Mouse (Mus musculus): ENCODE measurements around the gene Gsto2. TPM values are rescaled to one million over a fixed set of nuclear protein-coding genes. Genes with fewer than 3 reads are reported as not detected.

Gene Gsto2
- polyA plus RNA-seq, 1 experiment from 2014 or later, result 0.76 TPM

DNA sequence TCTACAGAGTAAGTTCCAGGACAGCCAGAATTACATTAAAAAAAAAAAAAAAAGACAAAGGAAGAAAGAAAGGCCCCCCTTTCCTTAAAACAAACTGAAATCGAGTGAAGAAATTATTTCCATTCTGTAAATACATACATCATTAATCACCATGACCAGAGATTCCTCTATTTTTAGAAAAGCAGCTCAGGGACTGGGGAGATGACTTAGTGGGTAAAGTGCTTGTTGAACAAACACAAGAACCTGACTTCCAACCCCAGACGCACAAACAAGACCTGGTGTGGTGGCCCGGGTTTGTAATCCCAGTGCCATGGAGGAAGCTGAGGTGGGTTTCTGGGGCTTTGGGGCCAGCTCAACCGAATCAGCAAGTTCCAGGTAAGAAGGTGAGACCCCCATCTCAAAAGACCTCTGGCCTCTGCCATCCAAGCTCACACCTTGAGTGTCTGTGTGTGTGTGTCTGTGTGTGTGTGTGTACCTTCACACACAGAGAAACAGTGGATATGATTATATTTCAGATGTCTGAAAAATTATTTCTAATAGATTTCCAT is 2.4 kb downstream of the Gsto2 start:
- WGBS, result 71% methylated on average over 4 of the region's 4 CpGs
- H3K36me3 ChIP-seq (replicated peaks), result peaks cover 14% of the 10 kb centered on the region; the same call in 1 of the 2 replicates
- H3K4me1 ChIP-seq, result peaks cover 14% of the 10 kb centered on the region
- no peak for DNase-seq (ENCODE audit: extremely low spot score, low spot score)
- no peaks in the 10 kb centered on the region for H3K9me3 ChIP-seq
- H3K27me3 ChIP-seq (ENCODE audit: poor library complexity, severe bottlenecking), result no peaks in the 10 kb centered on the region
- no peak overlapping the region for H3K27ac ChIP-seq
- no peak overlapping the region for H3K4me3 ChIP-seq

GRCm38 (mm10) chr19:47868951-47869350 is 3.6 kb downstream of the Gsto2 start:
- no peak overlapping the region for H3K4me3 ChIP-seq
- H3K9me3 ChIP-seq, result no peaks in the 10 kb centered on the region
- WGBS, result 73% methylated on average over 4 of the region's 4 CpGs
- no peaks in the 10 kb centered on the region for H3K27me3 ChIP-seq (ENCODE audit: poor library complexity, severe bottlenecking)
- peaks cover 7% of the 10 kb centered on the region; the same call in 1 of the 2 replicates for H3K36me3 ChIP-seq (replicated peaks)
- H3K27ac ChIP-seq, result no peak overlapping the region
- peaks cover 14% of the 10 kb centered on the region for H3K4me1 ChIP-seq
- no peak for DNase-seq (ENCODE audit: extremely low spot score, low spot score)

DNA sequence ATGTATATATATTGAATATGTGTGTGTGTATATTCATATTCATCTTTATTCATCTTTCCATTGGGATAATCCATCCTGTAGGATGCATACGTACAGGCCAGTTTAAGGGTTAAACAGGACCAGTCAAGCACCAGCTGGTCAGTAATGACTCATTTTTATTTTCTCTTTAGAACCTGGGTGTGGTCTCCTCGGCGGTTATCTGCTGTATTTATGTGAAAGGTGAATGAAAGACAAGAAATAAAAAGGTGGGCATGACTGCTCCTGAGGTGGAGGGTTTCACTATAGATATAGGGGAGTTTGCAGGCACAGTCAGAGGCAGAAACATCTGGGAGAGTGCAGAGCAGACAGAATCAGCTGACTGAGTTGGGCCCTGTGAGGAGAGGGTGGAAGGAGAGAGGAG is 4.2 kb downstream of the Gsto2 start:
- H3K36me3 ChIP-seq (replicated peaks), result peaks cover 2% of the 10 kb centered on the region; the same call in 1 of the 2 replicates
- H3K27ac ChIP-seq, result no peak overlapping the region
- H3K4me1 ChIP-seq, result peaks cover 13% of the 10 kb centered on the region
- no peaks in the 10 kb centered on the region for H3K27me3 ChIP-seq (ENCODE audit: poor library complexity, severe bottlenecking)
- WGBS, result 84% methylated on average over 3 of the region's 3 CpGs
- H3K4me3 ChIP-seq, result no peak overlapping the region
- no peaks in the 10 kb centered on the region for H3K9me3 ChIP-seq
- no peak for DNase-seq (ENCODE audit: extremely low spot score, low spot score)

DNA sequence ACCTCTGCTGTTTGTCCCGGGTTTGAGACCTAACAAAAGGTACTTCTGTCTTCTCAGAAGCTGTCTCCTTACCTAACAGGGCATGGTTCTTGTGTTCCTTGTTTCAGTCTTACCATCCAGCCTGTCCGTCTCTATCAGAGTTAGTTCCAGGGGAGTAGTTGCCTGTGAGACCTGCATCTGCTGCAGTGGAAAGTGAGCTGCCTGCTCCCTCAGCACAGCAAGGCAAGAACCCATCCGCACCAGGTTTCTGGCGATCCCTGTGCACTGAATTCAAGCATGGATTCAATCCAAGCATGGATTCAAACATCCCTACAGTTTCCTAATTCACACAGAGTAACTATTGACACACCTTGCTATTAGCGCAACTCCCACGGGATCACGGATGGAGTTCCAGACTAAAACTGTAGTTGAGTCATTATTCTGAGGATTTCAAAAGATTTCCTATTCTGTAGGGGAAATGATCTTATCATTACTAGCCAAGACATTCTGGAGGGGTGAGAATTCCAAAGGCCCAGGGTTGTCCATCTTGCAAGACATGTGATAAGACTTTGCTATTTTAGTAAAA is 4.8 kb downstream of the Gsto2 start:
- no peaks in the 10 kb centered on the region for H3K36me3 ChIP-seq (replicated peaks)
- WGBS, result 78% methylated on average over 7 of the region's 7 CpGs
- no peak overlapping the region for H3K27ac ChIP-seq
- H3K4me1 ChIP-seq, result peaks cover 6% of the 10 kb centered on the region
- no peaks in the 10 kb centered on the region for H3K27me3 ChIP-seq (ENCODE audit: poor library complexity, severe bottlenecking)
- DNase-seq (ENCODE audit: extremely low spot score, low spot score), result no peak
- H3K9me3 ChIP-seq, result no peaks in the 10 kb centered on the region
- no peak overlapping the region for H3K4me3 ChIP-seq

GRCm38 (mm10) chr19:47871515-47871914 is 6.2 kb downstream of the Gsto2 start:
- Histone ChIP-seq H3K4me1 (no peaks in the 10 kb centered on the region), H3K36me3 (replicated peaks) (no peaks in the 10 kb centered on the region), H3K4me3 (no peak overlapping the region), H3K27me3 (ENCODE audit: poor library complexity, severe bottlenecking) (no peaks in the 10 kb centered on the region), H3K27ac (no peak overlapping the region), H3K9me3 (no peaks in the 10 kb centered on the region)
- DNase-seq (ENCODE audit: extremely low spot score, low spot score), result no peak
- 25% methylated on average over 10 of the region's 10 CpGs for WGBS

DNA sequence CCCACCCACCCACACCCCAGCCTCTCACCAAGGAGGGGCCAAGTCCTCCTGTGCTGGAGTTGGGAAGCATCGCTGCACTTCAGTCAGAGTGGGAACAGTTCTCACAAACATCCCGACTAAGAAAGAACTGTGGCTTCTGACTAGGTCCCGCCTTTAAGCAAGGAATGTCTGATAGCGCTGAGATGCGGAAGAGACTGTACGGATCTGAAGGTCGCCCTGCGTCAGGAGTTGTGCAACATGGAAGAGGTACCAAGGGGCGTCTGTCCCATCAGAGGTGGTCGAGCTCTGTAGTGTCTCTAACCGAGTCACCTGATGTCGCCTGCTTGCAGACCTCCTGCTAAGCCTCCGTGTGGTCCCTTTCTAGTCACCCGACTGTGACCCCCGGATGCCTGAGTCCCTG is 10.9 kb downstream of the Gsto2 start:
- peaks cover 13% of the 10 kb centered on the region for H3K4me1 ChIP-seq
- H3K36me3 ChIP-seq (replicated peaks), result no peaks in the 10 kb centered on the region
- DNase-seq (ENCODE audit: extremely low spot score, low spot score), result no peak
- WGBS, result 83% methylated on average over 15 of the region's 15 CpGs
- no peak overlapping the region for H3K27ac ChIP-seq
- H3K4me3 ChIP-seq, result no peak overlapping the region
- H3K9me3 ChIP-seq, result no peaks in the 10 kb centered on the region
- no peaks in the 10 kb centered on the region for H3K27me3 ChIP-seq (ENCODE audit: poor library complexity, severe bottlenecking)

DNA sequence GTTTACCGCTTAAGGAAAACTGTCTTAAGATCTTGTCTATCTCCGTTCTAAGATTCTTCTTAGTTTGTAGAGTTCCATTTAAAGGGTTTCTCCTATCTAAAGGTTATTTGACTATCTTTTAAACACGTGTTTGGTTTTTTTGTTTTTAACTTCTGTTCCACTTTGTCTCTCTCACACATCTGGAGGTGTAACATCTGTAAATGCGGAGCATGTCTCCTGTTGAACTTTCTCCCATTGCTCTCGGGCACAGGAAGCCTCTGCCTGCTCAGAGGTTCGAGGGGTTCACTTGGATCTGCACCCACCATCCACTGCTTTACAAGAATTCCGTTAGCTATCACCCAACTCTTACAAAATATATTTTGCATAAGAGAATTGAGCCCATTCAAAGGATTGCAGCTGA is 16.2 kb downstream of the Gsto2 start:
- H3K27ac ChIP-seq, result no peak overlapping the region
- 88% methylated on average over 7 of the region's 7 CpGs for WGBS
- no peaks in the 10 kb centered on the region for H3K27me3 ChIP-seq (ENCODE audit: poor library complexity, severe bottlenecking)
- peaks cover 23% of the 10 kb centered on the region for H3K4me1 ChIP-seq
- no peak overlapping the region for H3K4me3 ChIP-seq
- no peaks in the 10 kb centered on the region for H3K9me3 ChIP-seq
- DNase-seq (ENCODE audit: extremely low spot score, low spot score), result no peak
- no peaks in the 10 kb centered on the region for H3K36me3 ChIP-seq (replicated peaks)

DNA sequence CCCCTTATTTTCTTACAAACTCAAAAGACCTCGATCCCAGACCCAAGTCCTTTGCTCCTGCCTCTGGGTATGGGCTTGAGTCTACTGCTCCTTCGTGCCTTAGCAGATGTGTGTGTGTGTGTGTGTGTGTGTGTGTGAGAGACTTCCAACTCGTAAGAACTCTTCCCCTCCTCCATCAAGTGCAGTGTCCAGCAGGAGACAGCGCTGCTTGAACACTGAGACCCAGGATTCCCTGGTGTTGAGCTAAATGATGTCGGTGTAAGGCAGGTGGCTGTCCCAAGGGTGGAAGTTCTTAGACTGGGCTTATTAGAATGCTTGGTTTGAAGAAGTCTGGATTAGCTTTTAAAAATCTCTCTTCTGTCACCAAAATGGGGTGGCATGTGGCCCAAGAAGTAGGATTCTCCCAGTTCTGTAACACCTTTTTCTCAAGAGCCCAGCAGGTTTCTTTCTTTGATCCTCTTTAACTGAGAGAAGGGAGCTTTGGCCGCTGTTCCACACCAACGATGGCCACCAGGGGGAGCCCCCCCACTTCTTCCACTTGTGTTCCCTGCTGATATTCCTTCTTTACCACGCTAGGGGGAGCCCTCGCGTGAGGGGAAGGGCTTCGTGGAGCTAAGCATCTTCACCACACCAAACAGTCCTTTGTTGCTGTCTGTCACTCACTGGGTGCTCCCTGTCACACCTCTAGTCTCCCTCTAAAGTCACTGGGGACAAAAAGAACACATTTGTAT is 17.0 kb downstream of the Gsto2 start:
- H3K27me3 ChIP-seq (ENCODE audit: poor library complexity, severe bottlenecking), result no peaks in the 10 kb centered on the region
- H3K4me1 ChIP-seq, result peaks cover 23% of the 10 kb centered on the region
- no peaks in the 10 kb centered on the region for H3K36me3 ChIP-seq (replicated peaks)
- H3K9me3 ChIP-seq, result no peaks in the 10 kb centered on the region
- H3K27ac ChIP-seq, result peak overlapping the region; percentile 56
- WGBS, result 29% methylated on average over 11 of the region's 11 CpGs
- peak; percentile 88 for DNase-seq (ENCODE audit: extremely low spot score, low spot score)
- no peak overlapping the region for H3K4me3 ChIP-seq

DNA sequence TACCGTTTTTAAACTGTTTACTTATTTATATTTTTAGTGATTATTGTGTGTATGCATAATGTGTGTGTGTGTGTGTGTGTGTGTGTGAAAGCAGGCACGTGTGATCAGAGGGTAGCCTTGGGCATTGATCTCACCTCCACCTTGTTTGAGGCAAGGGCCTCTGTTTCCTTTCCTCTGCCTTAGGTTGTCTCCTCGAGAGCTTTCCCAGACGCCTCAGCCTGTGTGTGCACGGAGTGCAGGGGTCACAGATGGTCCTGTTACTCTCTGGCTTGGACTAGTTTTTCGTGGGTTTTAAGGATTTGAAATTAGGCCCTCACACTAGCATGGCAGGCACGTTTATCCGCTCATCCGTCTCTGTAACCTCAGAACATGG is 17.5 kb downstream of the Gsto2 start:
- H3K4me1 ChIP-seq, result peaks cover 22% of the 10 kb centered on the region
- H3K4me3 ChIP-seq, result no peak overlapping the region
- 63% methylated on average over 9 of the region's 9 CpGs for WGBS
- H3K36me3 ChIP-seq (replicated peaks), result no peaks in the 10 kb centered on the region
- H3K27ac ChIP-seq, result peak overlapping the region; percentile 56
- no peaks in the 10 kb centered on the region for H3K27me3 ChIP-seq (ENCODE audit: poor library complexity, severe bottlenecking)
- H3K9me3 ChIP-seq, result no peaks in the 10 kb centered on the region
- no peak for DNase-seq (ENCODE audit: extremely low spot score, low spot score)

DNA sequence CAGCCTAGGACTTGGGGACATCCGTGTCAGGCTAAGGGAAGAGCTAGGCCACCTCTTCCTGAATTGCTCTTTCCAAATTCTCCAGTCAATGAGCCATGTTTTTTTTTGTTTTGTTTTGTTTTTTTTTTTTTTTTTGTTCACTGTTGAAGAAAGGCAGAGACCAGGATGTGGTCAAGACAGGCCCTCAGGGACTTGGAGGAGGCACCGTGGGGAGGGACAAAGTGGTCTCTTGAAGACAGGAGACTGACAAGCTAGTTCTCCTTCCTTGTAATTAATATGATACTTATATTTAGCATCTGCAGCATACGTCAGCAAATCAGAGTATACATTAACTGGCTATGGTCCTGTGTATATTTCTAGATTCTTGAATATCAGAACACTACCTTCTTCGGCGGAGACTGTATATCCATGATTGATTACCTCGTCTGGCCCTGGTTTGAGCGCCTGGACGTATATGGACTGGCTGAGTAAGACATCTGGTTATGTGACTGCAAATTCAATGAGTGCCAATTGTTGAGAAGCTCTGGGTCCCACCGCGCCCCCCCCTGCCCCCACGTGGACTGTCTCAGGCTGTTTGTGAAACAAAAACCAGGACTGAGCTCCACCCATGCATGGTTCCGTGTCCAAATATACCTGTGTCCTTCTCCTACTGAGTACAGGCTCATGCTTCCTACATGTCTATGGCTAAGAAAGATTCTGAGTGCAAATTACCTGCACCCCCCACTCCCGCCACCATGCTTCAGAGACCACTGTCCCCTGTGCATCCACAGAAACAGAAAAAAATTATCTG is 19.2 kb downstream of the Gsto2 start:
- Histone ChIP-seq H3K4me3 (no peak overlapping the region), H3K27ac (no peak overlapping the region), H3K4me1 (peaks cover 17% of the 10 kb centered on the region), H3K27me3 (ENCODE audit: poor library complexity, severe bottlenecking) (no peaks in the 10 kb centered on the region), H3K9me3 (no peaks in the 10 kb centered on the region), H3K36me3 (replicated peaks) (no peaks in the 10 kb centered on the region)
- WGBS, result 91% methylated on average over 13 of the region's 13 CpGs
- DNase-seq (ENCODE audit: extremely low spot score, low spot score), result no peak

GRCm38 (mm10) chr19:47885191-47885743 is 19.9 kb downstream of the Gsto2 start:
- H3K27ac ChIP-seq, result no peak overlapping the region
- no peaks in the 10 kb centered on the region for H3K36me3 ChIP-seq (replicated peaks)
- no peak for DNase-seq (ENCODE audit: extremely low spot score, low spot score)
- WGBS, result 77% methylated on average over 7 of the region's 7 CpGs
- H3K4me1 ChIP-seq, result peaks cover 17% of the 10 kb centered on the region
- no peak overlapping the region for H3K4me3 ChIP-seq
- no peaks in the 10 kb centered on the region for H3K27me3 ChIP-seq (ENCODE audit: poor library complexity, severe bottlenecking)
- H3K9me3 ChIP-seq, result no peaks in the 10 kb centered on the region

GRCm38 (mm10) chr19:47885886-47886285 is 20.6 kb downstream of the Gsto2 start:
- WGBS, result 91% methylated on average over 11 of the region's 11 CpGs
- no peak for DNase-seq (ENCODE audit: extremely low spot score, low spot score)
- H3K4me1 ChIP-seq, result peaks cover 12% of the 10 kb centered on the region; the same call in 1 of the 2 replicates
- H3K36me3 ChIP-seq (replicated peaks), result no peaks in the 10 kb centered on the region
- no peaks in the 10 kb centered on the region for H3K9me3 ChIP-seq
- H3K4me3 ChIP-seq, result no peak overlapping the region
- no peaks in the 10 kb centered on the region for H3K27me3 ChIP-seq (ENCODE audit: poor library complexity, severe bottlenecking)
- no peak overlapping the region for H3K27ac ChIP-seq

Data from forebrain, embryonic 10.5 days (tissue).